Mouse (Mus musculus): ENCODE results near the gene Gm49405. TPM values are rescaled to one million over a fixed set of nuclear protein-coding genes. Genes with fewer than 3 reads are reported as not detected.
A peak's percentile ranks its signal among the peaks of the same experiment; 100 is the strongest.
"Not testable (repeated sequence)": the region's sequence is repeated elsewhere in the genome, so short reads cannot be mapped to it uniquely, and the experiment has no call there.

Gm49405 gene
- total RNA-seq (2021), result under 1 TPM; 0.49 to 0.74 TPM
- long read RNA-seq, experiment 1, result 0 reads
- long read RNA-seq, experiment 2, result 0 reads

DNA sequence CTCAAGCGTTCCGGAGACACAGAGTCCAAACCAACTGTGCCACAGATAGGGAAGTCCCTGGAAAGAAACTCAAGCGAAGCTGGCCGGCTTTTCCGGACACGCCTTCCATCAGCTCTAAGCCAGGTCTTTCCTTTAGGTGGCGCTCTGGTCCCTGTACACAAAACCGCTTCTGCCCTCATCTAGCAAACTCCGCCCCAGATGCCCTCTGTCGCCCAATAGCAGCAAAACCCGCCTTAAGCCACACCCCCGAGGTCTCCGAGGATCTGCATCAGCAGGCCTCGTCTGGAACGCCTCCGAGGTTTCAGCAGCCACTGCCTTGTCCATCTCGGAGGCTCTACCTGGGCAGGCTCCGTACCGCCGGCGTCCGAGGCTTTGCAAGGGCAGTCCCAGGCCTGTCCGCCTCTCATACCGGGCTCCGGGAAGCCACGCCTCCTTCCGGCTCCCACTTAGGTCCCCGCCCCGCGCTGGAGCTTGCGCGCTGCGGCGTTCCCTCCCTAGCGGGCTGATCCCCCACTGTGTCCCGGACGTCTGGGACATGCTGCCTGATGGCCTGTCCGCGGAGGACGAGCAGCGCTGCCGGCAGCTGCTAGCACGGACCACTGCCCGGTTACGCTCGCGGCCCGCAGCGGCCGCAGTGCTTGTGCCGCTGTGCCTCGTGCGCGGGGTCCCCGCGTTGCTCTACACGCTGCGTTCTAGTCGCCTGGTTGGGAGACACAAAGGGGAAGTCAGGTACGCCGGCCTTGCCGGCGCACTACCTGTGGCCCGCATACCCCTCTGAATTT lies at the start of gene Gm49405, which contains the start of gene Nudt8:
TSS of gene Gm49405 (plus strand) at position 508 of the 782 bp plus-strand sequence.
TSS of gene Nudt8 (plus strand) at position 462 of the 782 bp plus-strand sequence.
- peak; percentile 81 to 94 for DNase-seq (ENCODE audit: low spot score in 2 of 2)

DNA sequence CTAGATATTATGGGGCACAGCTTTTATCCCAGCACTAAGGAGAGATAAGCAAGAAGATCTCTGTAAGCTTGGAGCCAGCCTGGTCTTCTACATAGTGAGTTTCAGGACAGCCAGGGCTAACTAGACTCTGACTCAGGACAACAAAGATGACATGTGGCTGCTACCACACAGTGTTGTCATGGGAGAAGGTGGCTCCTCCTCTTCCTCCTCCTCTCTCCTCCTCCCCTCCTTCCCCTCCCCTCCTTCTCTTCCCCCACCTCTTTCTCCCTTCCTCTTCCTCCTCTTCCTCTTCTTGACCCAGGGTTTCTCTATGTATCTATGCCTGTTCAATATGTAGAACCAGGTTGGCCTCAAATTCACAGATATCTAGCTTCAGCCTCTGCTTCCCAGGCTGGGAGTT lies 49.0 kb upstream of the Gm49405 start:
- no peak for DNase-seq (ENCODE audit: low spot score in 2 of 2)

DNA sequence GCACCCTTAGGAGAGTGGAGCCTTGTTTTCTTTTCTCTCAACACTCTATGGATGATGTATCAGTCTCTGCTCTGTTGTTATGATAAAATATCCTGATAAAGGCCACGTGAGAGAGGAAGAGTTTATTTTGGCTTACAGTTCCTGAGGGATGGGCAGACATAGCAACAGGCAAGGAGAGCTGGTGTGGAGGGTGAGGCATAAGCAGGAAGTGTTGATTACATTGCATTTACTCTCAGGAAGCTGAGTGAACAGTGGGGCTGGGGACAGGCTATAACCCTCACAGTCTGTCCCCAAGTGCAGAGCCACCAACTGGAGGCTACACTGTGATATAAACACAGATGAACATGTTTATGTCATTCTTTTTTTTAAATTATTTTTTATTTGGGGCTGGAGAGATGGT lies 48.3 kb upstream of the Gm49405 start:
- DNase-seq (ENCODE audit: low spot score in 2 of 2), result no peak

DNA sequence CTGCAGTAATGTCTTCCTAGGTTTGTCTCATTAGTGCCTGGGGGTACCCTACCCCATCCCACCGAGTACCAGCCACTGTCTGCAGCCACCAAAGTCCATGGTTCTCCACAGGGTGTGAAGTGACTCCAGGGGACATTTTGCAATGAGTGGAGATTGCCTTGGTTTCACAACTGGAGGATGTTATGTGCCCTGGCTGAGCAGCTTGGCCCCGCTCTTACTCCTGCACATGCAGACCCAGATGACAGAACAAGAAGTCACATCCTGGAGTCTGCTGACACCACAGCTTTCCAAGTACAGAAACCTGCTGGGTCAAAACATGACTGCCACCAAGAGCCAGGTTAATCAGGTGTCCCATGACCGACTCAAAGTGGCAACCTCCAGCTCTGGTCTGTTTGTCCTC lies 45.4 kb upstream of the Gm49405 start:
- no peak for DNase-seq (ENCODE audit: low spot score in 2 of 2)

DNA sequence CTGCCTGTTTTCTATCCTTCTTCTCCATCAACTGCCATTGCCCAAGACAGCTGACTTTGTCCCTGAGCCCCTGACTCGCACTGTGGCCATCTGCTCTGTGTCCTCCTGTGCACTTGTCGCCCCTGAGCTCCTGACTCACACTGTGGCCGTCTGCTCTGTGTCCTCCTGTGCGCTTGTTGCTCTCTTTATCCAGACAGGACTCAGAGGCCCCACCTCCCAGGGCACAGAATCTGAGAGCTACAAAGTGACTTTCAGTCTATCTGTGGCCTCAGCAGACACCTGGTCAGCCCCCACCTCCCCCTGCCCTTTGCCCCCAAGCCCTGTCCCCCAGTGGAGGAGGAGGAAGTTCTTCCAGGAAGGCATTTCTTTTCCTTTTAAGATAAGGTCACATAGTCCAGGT lies 44.6 kb upstream of the Gm49405 start:
- DNase-seq (ENCODE audit: low spot score in 2 of 2), result no peak

DNA sequence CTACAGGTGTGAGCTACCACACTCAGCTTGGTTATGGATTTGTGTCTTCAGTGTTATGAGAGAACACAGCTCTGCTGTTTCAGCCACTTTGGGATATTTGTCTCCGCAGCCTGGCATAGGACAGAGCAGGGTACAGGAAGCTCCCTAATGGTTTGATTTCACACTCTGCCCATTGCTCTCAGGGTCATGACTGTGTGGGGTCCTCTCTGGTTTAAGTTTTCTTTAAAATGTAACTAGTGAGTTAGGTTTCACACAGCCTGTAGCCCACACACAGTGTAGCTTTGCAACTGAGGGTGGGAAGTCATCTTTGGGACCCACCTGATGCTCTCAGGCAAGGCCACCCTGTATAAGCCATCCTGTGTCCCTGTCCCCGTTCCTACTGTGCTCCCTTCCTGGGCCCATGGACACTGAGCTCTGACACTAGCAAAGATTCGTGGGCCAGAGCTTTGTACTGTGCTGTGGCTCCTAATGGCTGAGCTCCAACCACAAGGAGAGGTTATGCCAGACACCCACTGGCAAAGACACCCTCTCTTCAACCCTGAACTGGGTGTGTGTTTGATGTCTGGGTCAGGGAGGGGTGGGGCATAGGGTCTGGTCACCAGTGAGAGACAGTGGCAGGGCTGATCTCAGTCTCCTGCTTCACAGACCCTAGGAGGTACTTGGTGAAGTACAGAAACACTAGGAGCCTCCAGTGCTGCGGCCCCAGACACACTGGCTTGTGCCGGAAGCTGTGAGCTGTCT lies 43.0 kb upstream of the Gm49405 start:
- DNase-seq (ENCODE audit: low spot score in 2 of 2), result not testable (repeated sequence)

DNA sequence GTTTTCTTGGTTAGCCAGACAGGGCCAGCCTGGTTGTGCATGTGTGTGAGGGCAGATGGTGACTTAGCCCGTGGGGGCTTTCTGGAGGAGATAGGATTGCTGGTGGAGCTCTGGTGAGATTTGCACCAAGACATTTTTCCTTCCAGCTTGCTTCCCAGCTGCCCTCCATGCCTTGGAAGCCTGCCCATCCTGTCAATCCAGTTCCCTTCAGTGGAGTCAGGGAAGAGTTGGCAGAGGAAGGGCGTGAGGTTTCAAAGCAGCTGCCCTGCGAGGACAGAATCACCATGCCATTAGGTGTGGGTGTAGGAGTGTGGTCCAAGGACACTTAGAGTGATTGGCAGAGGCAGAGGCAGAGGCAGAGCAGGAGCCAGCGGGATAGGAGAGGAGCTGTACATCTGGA lies 42.0 kb upstream of the Gm49405 start, which contains the start of gene Aldh3b3:
TSS of gene Aldh3b3 (plus strand) at position 176 of the 400 bp plus-strand sequence.
- DNase-seq (ENCODE audit: low spot score in 2 of 2), result no peak

DNA sequence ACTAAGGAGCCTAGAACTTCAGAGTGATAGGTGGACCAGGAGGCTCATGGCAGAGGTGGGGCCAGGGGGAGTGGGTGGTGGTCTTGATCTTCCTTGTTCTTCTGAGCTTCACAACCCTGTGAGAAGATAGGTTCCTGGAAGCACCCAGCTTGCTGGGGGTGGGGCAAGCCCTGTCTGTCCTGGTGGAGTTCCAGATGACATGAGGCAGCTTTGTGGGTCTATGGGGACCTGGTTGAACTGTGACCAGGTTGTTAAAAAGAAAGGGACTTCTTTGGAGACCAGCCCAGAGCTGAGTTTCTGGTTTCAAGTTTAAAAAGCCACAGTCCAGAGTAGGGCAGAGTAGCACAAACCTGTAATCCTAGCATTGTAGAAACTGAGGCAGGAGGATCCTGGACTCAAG lies 41.4 kb upstream of the Gm49405 start:
- DNase-seq (ENCODE audit: low spot score in 2 of 2), result no peak

DNA sequence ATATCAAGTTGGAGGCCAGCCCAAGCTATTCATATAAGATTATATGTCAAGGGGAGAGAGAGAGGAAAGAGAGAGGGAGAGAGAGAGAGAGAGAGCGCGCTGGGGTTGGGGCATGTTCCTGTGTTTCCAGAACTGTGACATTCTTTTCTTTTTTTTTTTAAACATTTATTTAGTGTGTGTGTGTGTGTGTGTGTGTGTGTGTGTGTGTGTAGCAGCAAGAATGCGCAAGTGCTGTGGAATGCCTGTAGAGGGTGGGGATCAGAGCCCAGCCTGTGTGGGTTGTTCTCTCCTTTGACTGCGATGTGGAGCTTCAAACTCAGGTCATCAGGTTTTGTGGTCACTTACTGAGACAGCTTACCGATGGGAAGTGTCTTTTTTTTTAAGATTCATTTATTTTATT lies 40.2 kb upstream of the Gm49405 start:
- no peak for DNase-seq (ENCODE audit: low spot score in 2 of 2)

DNA sequence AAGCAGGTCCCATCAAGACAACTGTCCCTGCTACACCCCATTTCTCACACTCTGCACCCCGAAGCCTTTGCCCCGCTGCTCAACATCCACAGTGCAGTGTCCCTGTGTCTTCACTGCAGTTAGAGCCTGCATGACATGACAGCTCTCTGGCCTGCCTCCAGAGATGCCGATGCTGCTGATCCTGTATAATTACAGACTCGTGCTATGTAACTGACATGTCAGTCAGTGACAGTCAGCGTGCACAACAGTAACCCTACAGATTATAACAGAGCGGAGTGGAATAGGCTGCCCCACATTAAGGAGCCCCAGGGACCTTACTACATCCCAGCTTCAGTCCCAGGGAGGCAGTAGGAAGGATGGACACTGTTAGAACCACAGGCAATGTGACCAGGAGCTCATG lies 38.6 kb upstream of the Gm49405 start:
- DNase-seq (ENCODE audit: low spot score in 2 of 2), result not testable (repeated sequence)

DNA sequence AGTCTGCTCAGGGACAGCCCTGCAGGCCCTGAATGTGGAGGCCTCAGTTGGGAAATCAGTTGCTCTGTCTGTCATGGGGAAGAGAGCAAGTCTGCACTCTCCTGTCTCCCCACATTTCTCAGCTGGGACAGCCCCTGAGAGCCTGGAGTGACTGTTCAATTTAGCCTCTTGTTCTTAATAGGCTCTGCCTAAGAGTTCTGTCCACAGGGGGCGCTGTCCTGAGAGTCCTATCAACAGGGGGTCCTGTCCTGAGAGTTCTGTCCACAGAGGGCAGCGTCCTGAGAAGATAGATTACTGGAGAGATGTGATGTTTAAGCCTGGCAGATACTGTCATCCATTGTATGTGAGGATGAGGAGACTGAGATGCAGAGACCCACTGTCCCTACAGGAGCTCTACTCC lies 38.0 kb upstream of the Gm49405 start:
- DNase-seq (ENCODE audit: low spot score in 2 of 2), result no peak

DNA sequence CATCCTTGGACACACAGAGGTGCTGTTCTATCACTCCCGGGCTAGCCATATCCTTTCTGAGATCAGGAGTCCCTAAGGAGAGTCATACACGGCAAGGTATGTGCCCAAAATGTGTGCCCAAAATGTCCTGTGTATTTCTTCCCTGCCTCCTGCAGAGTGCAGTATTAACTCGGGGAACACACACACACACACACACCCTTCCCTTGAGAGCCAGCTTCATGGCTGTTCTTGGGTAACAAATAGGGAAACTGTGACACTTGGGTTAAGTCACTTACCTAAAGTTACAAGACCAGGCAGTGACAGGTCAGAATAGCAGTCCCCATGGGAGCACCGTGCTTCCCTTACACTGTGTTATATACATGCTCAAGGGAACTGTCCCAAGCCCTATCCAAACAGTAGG lies 36.4 kb upstream of the Gm49405 start:
- no peak for DNase-seq (ENCODE audit: low spot score in 2 of 2)

DNA sequence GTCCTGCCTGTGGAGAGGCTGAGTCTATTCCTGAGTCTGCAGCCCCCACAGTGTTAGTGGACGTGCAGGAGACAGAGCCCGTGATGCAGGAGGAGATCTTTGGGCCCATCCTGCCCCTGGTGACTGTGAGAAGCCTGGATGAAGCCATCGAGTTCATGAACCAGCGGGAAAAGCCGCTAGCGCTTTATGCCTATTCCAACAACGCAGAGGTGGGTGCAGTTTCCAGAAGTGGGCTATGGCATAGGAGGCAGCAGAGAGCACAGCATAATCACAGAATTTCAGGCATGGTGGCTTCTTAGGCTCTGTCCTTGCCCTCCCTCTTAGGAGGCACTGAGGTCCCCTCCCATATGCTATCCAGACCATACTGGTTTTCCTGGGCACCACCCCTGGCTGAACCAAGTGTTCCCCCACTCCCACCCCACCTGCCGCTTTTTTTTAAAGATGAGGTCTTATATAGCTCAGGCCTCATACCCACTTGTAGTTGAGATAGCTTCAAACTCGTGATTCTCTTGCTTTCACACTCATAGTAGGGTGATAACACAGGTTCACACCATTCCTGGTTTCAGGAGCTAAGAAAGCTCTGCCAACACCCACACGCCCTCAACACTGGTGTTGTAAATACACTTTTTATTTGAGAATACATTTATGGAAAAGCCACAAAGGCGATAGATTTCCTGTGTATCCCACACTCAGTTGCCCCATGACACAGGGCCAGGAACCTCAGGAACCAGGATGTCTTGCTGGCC lies 33.9 kb upstream of the Gm49405 start:
- no peak for DNase-seq (ENCODE audit: low spot score in 2 of 2)

DNA sequence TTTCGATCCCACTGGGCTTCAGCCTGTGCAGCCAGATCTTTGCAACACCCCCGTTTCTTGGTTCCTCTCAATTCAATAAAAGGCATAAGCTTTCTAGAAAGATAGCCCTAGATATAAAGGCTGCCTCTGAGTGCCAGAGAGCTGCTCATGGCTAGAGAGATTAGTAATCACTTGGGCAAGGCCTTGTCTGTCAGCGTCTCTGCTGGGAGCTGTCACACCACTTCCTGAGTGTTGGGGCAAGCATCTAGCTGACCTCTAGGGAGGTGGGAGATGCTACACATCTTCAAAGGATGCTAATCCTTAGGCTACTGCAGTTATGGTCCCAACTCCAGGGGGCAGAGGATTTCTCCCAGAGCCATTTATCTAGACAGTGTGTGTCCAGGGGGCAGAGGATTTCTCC lies 33.2 kb upstream of the Gm49405 start:
- no peak for DNase-seq (ENCODE audit: low spot score in 2 of 2)

DNA sequence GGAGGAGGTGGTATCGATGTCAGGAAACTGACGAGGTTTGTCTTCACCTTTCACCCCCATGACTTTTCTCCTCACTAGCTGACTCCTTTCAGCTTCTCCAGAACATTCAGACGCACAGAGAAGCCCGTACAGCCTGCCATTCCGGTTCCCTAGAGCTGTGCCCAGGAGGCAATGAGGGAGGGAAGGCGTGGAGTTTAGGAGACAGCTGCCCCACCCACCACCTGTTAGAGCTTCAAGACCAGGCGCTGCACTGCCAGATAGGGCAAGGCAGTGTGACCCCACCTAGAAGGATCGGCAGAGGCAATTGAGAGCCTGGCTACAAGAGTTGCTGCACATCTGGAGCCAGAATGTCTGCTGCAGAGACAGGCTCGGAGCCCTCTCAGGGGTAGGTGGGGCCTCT lies 28.2 kb upstream of the Gm49405 start, which contains the start of gene Aldh3b2:
TSS of gene Aldh3b2 (plus strand) at position 100 of the 400 bp plus-strand sequence.
- DNase-seq (ENCODE audit: low spot score in 2 of 2), result no peak

DNA sequence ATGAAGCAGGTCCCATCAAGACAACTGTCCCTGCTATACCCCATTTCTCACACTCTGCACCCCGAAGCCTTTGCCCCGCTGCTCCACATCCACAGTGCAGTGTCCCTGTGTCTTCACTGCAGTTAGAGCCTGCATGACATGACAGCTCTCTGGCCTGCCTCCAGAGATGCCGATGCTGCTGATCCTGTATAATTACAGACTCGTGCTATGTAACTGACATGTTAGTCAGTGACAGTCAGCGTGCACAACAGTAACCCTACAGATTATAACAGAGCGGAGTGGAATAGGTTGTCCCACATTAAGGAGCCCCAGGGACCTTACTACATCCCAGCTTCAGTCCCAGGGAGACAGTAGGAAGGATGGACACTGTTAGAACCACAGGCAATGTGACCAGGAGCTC lies 25.8 kb upstream of the Gm49405 start:
- DNase-seq (ENCODE audit: low spot score in 2 of 2), result not testable (repeated sequence)

DNA sequence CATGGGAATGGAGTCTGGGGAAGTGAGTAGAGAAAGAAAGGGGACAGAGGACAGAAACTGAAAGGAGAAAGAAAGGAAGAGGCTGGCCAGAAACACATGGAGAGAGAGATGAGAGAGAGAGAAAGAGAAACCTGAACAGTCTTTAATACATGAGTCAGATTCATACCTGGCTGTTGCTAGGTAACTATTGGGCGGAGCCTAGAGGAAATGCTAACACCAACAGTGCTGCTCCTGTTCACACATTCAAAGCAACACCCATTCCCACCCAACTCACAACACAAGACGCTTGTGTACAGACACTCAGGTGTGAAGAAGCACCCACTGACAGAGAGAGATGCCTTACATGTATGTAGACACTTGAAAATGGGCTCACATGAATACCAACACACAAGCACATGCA lies 24.6 kb upstream of the Gm49405 start:
- no peak for DNase-seq (ENCODE audit: low spot score in 2 of 2)

DNA sequence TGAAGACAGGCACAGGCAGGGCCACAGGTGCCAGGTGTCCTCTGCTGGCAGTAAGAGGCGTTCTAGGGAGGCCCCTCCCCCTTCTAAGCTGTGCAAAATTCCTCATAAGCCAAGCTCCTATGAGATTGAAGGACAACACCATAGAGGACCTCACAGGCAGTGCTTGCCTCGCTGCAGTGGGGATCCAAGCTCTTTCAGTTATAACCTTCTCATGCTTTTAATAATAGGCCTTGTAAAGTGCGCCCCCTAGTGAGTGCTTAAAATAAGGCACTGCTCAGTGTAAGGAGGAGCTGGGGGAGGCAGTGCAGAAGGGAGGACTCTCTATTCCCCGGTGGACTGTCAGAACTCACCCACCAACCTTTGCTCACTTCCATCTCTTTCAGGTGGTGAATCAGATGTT lies 20.1 kb upstream of the Gm49405 start:
- peak; percentile 57 to 79 for DNase-seq (ENCODE audit: low spot score in 2 of 2)

DNA sequence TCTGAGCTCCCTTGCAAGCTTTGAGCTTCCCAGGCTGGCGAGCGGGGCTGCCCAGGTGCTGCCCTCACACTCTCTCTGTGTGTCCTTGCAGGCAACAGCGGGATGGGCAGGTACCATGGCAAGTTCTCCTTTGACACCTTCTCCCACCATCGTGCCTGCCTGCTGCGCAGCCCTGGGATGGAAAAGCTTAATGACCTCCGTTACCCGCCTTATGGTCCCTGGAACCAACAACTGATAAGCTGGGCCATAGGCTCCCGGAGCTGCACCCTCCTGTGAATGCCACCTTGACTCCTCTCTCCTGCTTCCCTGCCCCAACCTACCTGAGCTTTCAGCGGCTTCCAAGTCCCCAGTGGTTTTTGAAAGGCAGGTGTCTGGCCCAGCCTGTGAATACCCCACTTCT lies 19.5 kb upstream of the Gm49405 start:
- DNase-seq (ENCODE audit: low spot score in 2 of 2), result no peak

DNA sequence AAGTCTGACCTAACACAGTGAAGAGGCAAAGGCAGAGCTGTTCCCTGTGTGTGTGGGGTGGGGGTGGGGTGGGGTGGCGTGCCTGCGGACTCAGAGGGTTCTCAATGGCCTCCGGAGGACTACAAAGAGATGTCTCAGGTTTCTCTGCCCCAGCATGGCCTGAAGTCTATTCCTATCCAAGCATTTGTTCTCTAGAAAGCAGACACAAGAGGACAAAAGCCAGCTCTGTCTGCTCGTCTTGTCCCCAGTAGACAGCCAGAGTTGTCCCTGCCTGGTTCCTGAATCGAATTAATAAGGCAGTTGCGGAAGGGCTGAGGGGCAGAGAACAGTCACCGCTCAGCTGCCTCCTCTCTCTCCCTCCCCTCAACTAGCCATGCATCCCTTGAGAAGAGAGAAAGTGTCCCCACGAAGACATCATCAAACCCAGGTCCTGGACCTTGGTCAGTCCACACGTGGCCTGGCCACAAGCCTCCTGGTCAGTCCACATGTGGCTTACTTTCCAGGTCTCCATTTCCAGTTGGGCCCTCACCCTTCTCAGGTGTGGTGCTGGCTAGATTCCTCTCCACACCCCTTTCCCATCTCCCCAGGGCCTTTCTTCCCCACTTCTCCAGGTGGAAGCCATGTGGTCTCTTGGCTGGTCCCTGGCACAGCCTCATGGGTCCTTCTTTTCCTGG lies 16.8 kb upstream of the Gm49405 start:
- no peak for DNase-seq (ENCODE audit: low spot score in 2 of 2)

DNA sequence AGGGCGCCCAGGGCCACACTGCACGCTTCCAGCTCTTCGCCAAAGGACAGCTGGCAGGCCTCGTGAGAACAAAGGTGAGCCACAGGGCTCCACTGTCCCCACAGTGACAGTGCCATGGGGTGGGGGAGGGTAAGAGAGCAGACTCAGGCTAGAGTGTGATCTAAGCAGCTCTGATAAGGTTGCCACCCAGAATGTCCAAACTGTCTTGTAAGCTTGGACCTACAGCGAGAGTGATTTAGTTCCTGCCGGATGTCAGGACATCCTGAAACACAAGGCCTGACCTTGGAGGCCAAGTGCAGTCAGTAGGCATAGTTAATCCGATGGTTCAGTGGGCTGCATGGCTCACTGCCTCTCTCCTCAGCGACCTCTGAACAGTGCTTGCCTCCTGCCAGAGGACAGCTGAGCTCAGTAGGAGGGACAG lies 15.2 kb upstream of the Gm49405 start:
- no peak for DNase-seq (ENCODE audit: low spot score in 2 of 2)
